Mouse (Mus musculus): ENCODE measurements at regions not wholly inside any gene's neighbourhood (a gene's known extent, or its start where the extent isn't known, plus 50 kb on each side); places are given as distances from the start of the nearest gene placed in this dataset.

DNA sequence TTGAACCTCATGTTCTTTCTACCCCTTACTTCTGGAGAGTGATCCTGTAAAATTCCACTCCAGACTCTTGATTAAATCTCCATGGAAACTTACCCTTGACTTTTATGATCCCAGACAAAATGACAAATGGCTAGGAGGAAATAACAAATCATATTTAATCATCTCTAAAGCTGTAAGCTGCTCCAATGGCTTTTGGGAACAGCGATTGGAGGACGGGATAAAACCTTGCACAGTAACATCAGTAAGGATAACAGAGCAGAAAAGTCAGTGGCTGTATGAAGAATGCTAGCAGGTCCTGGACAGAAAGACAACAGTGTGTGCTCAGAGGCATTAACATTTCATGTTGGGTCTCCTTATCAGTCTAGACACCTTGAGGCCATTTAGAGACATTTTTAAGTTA lies 59.8 kb upstream of the A1bg start:
- no peak for TF ChIP-seq POLR2A (IDR thresholded peaks at IDR 0.05; ENCODE audit: borderline replicate concordance, control insufficient read depth, low read depth, low read length)
- no peak for TF ChIP-seq CTCF (IDR thresholded peaks at IDR 0.05; ENCODE audit: control insufficient read depth, insufficient read depth, low read length)
